Mouse (Mus musculus) ES-Bruce4 (cell line): ENCODE measurements around the gene Baz2b. TPM values are rescaled to one million over a fixed set of nuclear protein-coding genes. Genes with fewer than 3 reads are reported as not detected.

Source experiments
- H3K27ac ChIP-seq: 2 replicates; pipeline ENCODE4 v1.5.1; 2012; ENCODE audit warnings: low read length, inconsistent platforms; ENCODE audit not compliant: insufficient read depth
- H3K27me3 ChIP-seq: 2 replicates; pipeline ENCODE4 v1.6.1; 2012; ENCODE audit warnings: mild to moderate bottlenecking, low read length, inconsistent platforms; ENCODE audit not compliant: control insufficient read depth, poor library complexity, insufficient read depth, severe bottlenecking
- H3K36me3 ChIP-seq: 2 replicates; pipeline ENCODE4 v1.6.1; 2012; ENCODE audit warnings: inconsistent platforms, mild to moderate bottlenecking, low read length, moderate library complexity; ENCODE audit not compliant: control insufficient read depth, poor library complexity, insufficient read depth, severe bottlenecking
- H3K4me1 ChIP-seq: one replicate; pipeline ENCODE4 v1.8.1; 2011; ENCODE audit warnings: low read length; ENCODE audit not compliant: control insufficient read depth, insufficient read depth
- H3K4me3 ChIP-seq: 2 replicates; pipeline ENCODE4 v1.5.1; 2011; ENCODE audit warnings: low read depth, mild to moderate bottlenecking, low read length
- H3K9ac ChIP-seq: 2 replicates; pipeline ENCODE4 v1.6.1; 2012; ENCODE audit warnings: low read depth, mild to moderate bottlenecking, inconsistent platforms; ENCODE audit not compliant: poor library complexity, severe bottlenecking
- H3K9me3 ChIP-seq: replicated peaks from 2 replicates; pipeline ENCODE4 v1.6.1; 2012; ENCODE audit warnings: mild to moderate bottlenecking, low read length, inconsistent platforms; ENCODE audit not compliant: control insufficient read depth, poor library complexity, insufficient read depth, severe bottlenecking
- CTCF ChIP-seq: IDR thresholded peaks from one replicate; pipeline ENCODE4 v1.8.1; 2011; ENCODE audit warnings: low read depth, low read length
- EP300 ChIP-seq: IDR thresholded peaks from 2 replicates; pipeline ENCODE4 v1.6.1; 2011; ENCODE audit warnings: low read depth, low read length; ENCODE audit not compliant: insufficient read depth
- POLR2A ChIP-seq: IDR thresholded peaks from one replicate; pipeline ENCODE4 v1.8.1; 2011; ENCODE audit warnings: low read length; ENCODE audit not compliant: insufficient read depth
- polyA plus RNA-seq: library from polyadenylated mRNA; stranded (reverse); fragments of >200 nt; gene quantifications from 2 replicates; pipeline ENCODE4 v1.2.4, GENCODE M21; 2011; ENCODE audit warnings: low read depth; ENCODE audit not compliant: missing spikeins, insufficient read depth, insufficient read length

Baz2b gene
- polyA plus RNA-seq, 1 experiment: 43.2 TPM

DNA sequence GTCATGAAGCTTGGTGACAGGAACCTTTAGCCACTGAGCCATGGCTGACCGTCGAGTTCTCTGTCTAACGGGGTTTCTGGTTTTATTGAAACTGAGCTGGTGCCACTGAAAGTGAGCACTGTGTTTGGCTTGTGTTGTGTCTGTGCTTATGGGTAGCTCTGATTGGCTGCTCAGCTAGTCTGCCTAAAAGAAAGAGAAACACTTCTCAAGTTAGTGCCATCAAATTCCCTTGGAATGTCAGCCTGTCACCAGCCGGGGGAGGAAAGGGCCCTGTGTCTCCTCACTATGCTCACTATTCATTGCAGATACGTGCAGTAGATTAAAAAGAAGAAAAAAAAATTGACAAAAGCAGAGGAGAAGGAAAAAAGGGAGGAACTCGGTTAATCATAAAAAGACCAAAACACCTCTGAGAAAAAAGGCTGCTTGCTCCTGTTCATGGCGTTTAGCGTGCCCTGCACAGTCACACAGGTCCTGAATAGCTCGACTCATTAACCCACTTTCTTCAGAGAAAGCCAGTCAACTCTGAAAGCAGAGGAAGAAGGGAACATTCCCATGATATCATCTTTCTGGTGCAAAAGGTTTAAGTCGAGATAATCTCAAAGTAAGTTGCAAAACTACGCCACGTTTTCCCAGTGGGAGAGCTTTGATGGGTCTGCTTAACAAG, 93.6 kb downstream of the Baz2b start:
- no peak overlapping the region for H3K9ac ChIP-seq
- no peaks in the 10 kb centered on the region for H3K36me3 ChIP-seq
- H3K9me3 ChIP-seq: no peaks in the 10 kb centered on the region
- H3K4me3 ChIP-seq: no peak overlapping the region
- no peak overlapping the region for H3K27ac ChIP-seq
- H3K4me1 ChIP-seq: no peaks in the 10 kb centered on the region
- no peaks in the 10 kb centered on the region for H3K27me3 ChIP-seq
- no peak for TF ChIP-seq EP300
- no peak for TF ChIP-seq POLR2A
- no peak for TF ChIP-seq CTCF

DNA sequence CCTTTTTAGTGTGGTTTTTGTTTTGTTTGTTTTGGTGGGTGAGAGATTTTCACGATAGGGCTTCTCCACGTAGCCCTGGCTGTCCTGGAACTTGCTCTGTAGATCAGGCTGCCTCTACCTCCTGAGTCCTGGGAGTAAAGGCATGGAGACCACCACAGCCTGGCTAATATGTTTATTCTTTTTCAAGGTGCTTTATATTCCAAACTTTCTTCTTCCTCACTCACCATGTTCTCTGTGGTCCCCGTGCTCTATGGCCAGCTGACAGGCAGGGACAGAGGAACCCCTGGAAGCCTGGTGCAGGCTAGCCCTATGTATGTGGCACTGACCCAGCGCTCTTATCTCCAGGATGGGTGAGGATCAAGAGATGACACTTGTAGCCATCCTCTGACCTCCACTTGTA, 94.7 kb downstream of the Baz2b start:
- no peaks in the 10 kb centered on the region for H3K4me1 ChIP-seq
- H3K4me3 ChIP-seq: no peak overlapping the region
- H3K27ac ChIP-seq: no peak overlapping the region
- H3K9ac ChIP-seq: no peak overlapping the region
- TF ChIP-seq CTCF: no peak
- no peak for TF ChIP-seq POLR2A
- no peak for TF ChIP-seq EP300
- no peaks in the 10 kb centered on the region for H3K36me3 ChIP-seq
- H3K27me3 ChIP-seq: no peaks in the 10 kb centered on the region
- no peaks in the 10 kb centered on the region for H3K9me3 ChIP-seq

DNA sequence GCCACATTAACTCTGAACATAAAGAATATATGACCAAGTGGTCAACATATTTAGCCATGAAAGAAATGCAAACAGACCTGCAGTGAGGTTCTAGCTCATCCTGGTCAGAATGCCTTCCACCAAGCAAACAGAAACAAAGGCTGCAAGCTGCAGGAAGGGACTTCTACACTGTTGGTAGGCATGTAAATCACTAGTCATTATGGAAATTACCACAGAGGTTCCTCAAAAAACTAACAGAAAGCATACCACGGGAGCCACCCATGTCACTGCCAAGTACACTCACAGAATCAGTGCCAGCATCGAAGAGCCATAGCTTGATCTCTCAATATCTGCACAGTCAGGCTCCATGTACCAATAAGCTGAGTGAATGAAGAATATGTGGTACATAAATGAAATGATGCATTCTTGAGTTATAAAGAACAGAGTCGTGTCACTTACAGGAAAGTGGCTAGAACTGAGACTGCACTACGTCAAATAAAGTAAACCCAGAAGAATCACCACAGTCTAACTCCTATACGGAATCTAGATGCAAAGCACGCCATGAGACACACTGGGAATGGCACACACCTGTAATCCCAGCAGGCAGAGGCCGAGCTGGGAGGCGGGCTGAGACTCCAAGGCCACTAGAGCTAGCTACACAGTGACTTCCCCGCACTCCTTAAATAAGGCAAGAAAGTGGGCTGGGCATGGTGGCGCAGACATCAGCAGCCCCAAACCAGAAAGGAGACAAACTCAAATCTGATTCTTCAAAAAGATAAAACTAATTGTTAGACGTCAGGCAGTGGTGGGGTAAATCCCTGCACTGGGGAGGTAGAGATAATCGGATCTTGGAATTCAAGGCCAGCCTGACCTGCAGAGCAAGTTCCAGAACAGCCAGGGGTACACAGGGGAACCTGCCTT, 95.7 kb downstream of the Baz2b start:
- Histone ChIP-seq H3K4me3 (no peak overlapping the region), H3K4me1 (no peaks in the 10 kb centered on the region), H3K9ac (no peak overlapping the region), H3K9me3 (no peaks in the 10 kb centered on the region), H3K36me3 (no peaks in the 10 kb centered on the region), H3K27ac (no peak overlapping the region), H3K27me3 (no peaks in the 10 kb centered on the region)
- TF ChIP-seq POLR2A (no peak), CTCF (no peak), EP300 (no peak)

DNA sequence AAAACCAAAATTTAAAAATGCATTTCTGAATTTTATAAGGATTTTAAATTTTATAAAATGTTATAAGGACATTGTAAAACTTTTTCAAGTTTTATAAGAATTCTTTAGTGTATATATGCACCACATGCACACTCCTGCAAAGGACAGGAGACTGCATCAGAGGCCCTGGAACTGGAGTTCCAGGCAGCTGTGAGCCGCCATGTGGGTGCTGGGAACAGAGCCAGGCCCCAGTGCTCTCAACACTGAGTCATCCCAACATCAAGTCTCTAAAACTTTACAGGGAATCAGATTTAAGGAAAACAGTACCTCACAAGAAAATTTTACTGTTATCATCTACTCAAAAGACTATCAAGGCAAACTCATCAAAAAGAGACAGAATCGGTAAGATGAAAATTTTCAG, 97.5 kb downstream of the Baz2b start:
- Histone ChIP-seq H3K27me3 (no peaks in the 10 kb centered on the region), H3K4me3 (no peak overlapping the region), H3K9ac (no peak overlapping the region), H3K27ac (no peak overlapping the region), H3K4me1 (no peaks in the 10 kb centered on the region), H3K36me3 (no peaks in the 10 kb centered on the region), H3K9me3 (no peaks in the 10 kb centered on the region)
- TF ChIP-seq POLR2A (no peak), EP300 (no peak), CTCF (no peak)

DNA sequence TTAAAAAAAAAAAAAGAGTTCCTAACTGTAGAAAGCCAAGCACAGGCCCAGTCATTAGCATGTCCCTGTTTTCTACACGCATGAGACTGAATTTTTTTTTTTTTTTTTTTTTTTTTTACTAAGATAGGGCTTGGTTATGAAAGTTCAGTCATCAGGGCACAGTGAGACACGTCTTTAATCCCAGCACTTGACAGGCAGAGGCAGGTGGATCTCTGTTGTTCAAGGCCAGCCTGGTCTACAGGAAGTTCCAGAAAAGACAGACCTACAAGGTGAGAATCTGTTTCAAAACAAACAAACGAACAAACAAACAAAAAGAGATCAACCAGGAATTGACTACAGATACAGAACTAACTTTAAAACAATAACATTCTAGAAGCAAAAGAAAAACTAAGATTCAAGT, 100.6 kb downstream of the Baz2b start:
- Histone ChIP-seq H3K4me3 (no peak overlapping the region), H3K27me3 (no peaks in the 10 kb centered on the region), H3K27ac (no peak overlapping the region), H3K9me3 (no peaks in the 10 kb centered on the region), H3K9ac (no peak overlapping the region), H3K36me3 (no peaks in the 10 kb centered on the region), H3K4me1 (no peaks in the 10 kb centered on the region)
- TF ChIP-seq CTCF (no peak), POLR2A (no peak), EP300 (no peak)

DNA sequence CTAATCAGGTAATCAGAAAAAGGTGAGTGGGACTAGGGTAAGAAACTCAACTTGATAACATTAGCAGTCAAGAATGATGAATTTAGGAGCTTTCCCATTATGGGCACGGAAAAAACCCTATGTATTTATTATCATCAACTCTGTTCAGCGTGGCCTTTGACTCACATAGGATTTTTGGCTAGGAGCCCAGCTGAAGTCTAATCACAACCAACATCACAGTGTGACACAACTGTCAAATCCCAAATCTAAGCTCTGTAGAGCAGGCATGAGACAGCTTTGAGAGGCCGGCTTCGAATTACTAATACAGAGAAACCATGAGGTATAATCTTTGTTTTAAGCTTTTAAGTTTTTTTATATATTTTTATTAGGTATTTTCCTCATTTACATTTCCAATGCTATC, 113.0 kb downstream of the Baz2b start:
- H3K9me3 ChIP-seq: no peaks in the 10 kb centered on the region
- H3K9ac ChIP-seq: no peak overlapping the region
- no peaks in the 10 kb centered on the region for H3K36me3 ChIP-seq
- H3K27me3 ChIP-seq: no peaks in the 10 kb centered on the region
- TF ChIP-seq CTCF: no peak
- H3K4me1 ChIP-seq: no peaks in the 10 kb centered on the region
- H3K27ac ChIP-seq: no peak overlapping the region
- no peak overlapping the region for H3K4me3 ChIP-seq
